ENCODE assay signal across 22 mouse cellular contexts in genomic region chr8:108068195-108068594, GRCm38 (mm10).
DNase-seq lines count a peak whose midpoint lies in the region; ATAC-seq and TF ChIP-seq lines count a peak whose summit lies in the region.
"Had no signal": no experiment of that assay in that cellular context is flagged by ENCODE, and none has a peak within 500 bp of the region (broad histone marks: within the 10 kb centered on the region; RNA-seq: fewer than 3 reads in every experiment).

No protein-coding gene starts in this region.

- no peaks in the 10 kb centered on the region for H3K9me3 ChIP-seq in kidney, embryonic 16.5 days (ENCODE audit: low read length)
- H3K9me3 ChIP-seq in embryonic facial prominence, embryonic 10.5 days = no peaks in the 10 kb centered on the region
- H3K9me3 ChIP-seq in limb, embryonic 10.5 days (replicated peaks) = no peaks in the 10 kb centered on the region
- no peaks in the 10 kb centered on the region for H3K9me3 ChIP-seq in intestine, postnatal 0 days (ENCODE audit: control insufficient read depth)
- H3K9me3 ChIP-seq: heart, embryonic 10.5 days; hindbrain, embryonic 15.5 days; liver, embryonic 15.5 days; neural tube, embryonic 15.5 days had no signal

- no peak overlapping the region for H3K4me3 ChIP-seq in kidney, embryonic 16.5 days (ENCODE audit: low read length)
- peak overlapping the region; percentile 18; the same call in 1 of the 2 replicates for H3K4me3 ChIP-seq in embryonic facial prominence, embryonic 10.5 days
- H3K4me3 ChIP-seq in limb, embryonic 10.5 days = peak overlapping the region; percentile 8; the same call in 1 of the 2 replicates
- no peak overlapping the region for H3K4me3 ChIP-seq in intestine, postnatal 0 days (ENCODE audit: low read depth, low read length)
- H3K4me3 ChIP-seq: heart, embryonic 10.5 days; hindbrain, embryonic 15.5 days; layer of hippocampus, adult 2 months; liver, embryonic 15.5 days; megakaryocyte, embryonic 14.5 days; neural tube, embryonic 15.5 days had no signal

- H3K27me3 ChIP-seq in kidney, embryonic 16.5 days (ENCODE audit: insufficient read depth, low read length) = 0 out of 2 replicates have a peak, but pooled peaks cover 4% of the 10 kb centered on the region
- H3K27me3 ChIP-seq in embryonic facial prominence, embryonic 10.5 days (replicated peaks; ENCODE audit: low read depth, poor library complexity, severe bottlenecking) = peaks cover 3% of the 10 kb centered on the region; the same call in 1 of the 2 replicates
- H3K27me3 ChIP-seq in limb, embryonic 10.5 days (ENCODE audit: low read depth, poor library complexity, severe bottlenecking) = peaks cover 3% of the 10 kb centered on the region; the same call in 1 of the 2 replicates
- no peaks in the 10 kb centered on the region for H3K27me3 ChIP-seq in intestine, postnatal 0 days (replicated peaks; ENCODE audit: control insufficient read depth, insufficient read depth, low read length)
- H3K27me3 ChIP-seq: hindbrain, embryonic 15.5 days; liver, embryonic 15.5 days; megakaryocyte, embryonic 14.5 days; neural tube, embryonic 15.5 days had no signal

- 11% methylated on average over 8 of the region's 8 CpGs for WGBS in kidney, embryonic 16.5 days
- WGBS in embryonic facial prominence, embryonic 10.5 days = 16% methylated on average over 8 of the region's 8 CpGs
- 16% methylated on average over 8 of the region's 8 CpGs for WGBS in limb, embryonic 10.5 days
- 57% methylated on average over 8 of the region's 8 CpGs for WGBS in intestine, postnatal 0 days

- DNase-seq in kidney, adult 11 months = no peak
- peak; percentile 64 for DNase-seq in embryo, embryonic 10.5 days (ENCODE audit: low spot score)
- peak; percentile 74 for DNase-seq in embryonic facial prominence, embryonic 10.5 days (ENCODE audit: low spot score)
- peak; percentile 42 for DNase-seq in limb, embryonic 10.5 days (ENCODE audit: low spot score)
- DNase-seq in cerebellum, postnatal 25 days = no peak
- DNase-seq in thymus, postnatal 0 days (ENCODE audit: low spot score) = no peak
- DNase-seq: cerebellum, adult 11-12 months; gastrocnemius, postnatal 36 days; heart, postnatal 10 days; kidney, adult 8-10 months; left cerebral cortex, postnatal 4 days; lung, postnatal 10 days; right cerebral cortex, postnatal 4 days had no signal

- H3K4me2 ChIP-seq in kidney, embryonic 16.5 days (replicated peaks; ENCODE audit: low read depth, low read length) = peak overlapping the region; percentile 32; the same call in 1 of the 2 replicates
- no peak overlapping the region for H3K4me2 ChIP-seq in intestine, postnatal 0 days (replicated peaks; ENCODE audit: low read depth)
- H3K4me2 ChIP-seq: hindbrain, embryonic 15.5 days; liver, embryonic 15.5 days; neural tube, embryonic 15.5 days had no signal

- no peak overlapping the region for H3K27ac ChIP-seq in kidney, embryonic 16.5 days (ENCODE audit: low read length)
- peak overlapping the region; percentile 75 for H3K27ac ChIP-seq in embryonic facial prominence, embryonic 10.5 days (replicated peaks)
- H3K27ac ChIP-seq in limb, embryonic 10.5 days = peak overlapping the region; percentile 66
- H3K27ac ChIP-seq in intestine, postnatal 0 days (ENCODE audit: low read depth, low read length) = no peak overlapping the region
- H3K27ac ChIP-seq: heart, embryonic 10.5 days; hindbrain, embryonic 15.5 days; layer of hippocampus, adult 2 months; liver, embryonic 15.5 days; neural tube, embryonic 15.5 days had no signal

- no peak for TF ChIP-seq CTCF in intestine, postnatal 0 days (IDR thresholded peaks at IDR 0.05; ENCODE audit: low read depth)

- no peaks in the 10 kb centered on the region for H3K36me3 ChIP-seq in kidney, embryonic 16.5 days (ENCODE audit: insufficient read depth, low read length)
- H3K36me3 ChIP-seq in embryonic facial prominence, embryonic 10.5 days (replicated peaks) = no peaks in the 10 kb centered on the region
- H3K36me3 ChIP-seq in limb, embryonic 10.5 days = no peaks in the 10 kb centered on the region
- H3K36me3 ChIP-seq in intestine, postnatal 0 days (ENCODE audit: control insufficient read depth, insufficient read depth) = no peaks in the 10 kb centered on the region
- H3K36me3 ChIP-seq: G1E; heart, embryonic 10.5 days; hindbrain, embryonic 15.5 days; liver, embryonic 15.5 days; neural tube, embryonic 15.5 days had no signal

- H3K4me1 ChIP-seq in kidney, embryonic 16.5 days (ENCODE audit: insufficient read depth, low read length) = peaks cover 12% of the 10 kb centered on the region; the same call in 1 of the 2 replicates
- H3K4me1 ChIP-seq in embryonic facial prominence, embryonic 10.5 days = peaks cover 39% of the 10 kb centered on the region
- peaks cover 21% of the 10 kb centered on the region for H3K4me1 ChIP-seq in limb, embryonic 10.5 days
- H3K4me1 ChIP-seq in intestine, postnatal 0 days (replicated peaks; ENCODE audit: control insufficient read depth, insufficient read depth, low read length) = no peaks in the 10 kb centered on the region
- H3K4me1 ChIP-seq: hindbrain, embryonic 15.5 days; liver, embryonic 15.5 days; megakaryocyte, embryonic 14.5 days; neural tube, embryonic 15.5 days had no signal

- no peak overlapping the region for H3K9ac ChIP-seq in kidney, embryonic 16.5 days (replicated peaks; ENCODE audit: low read length)
- H3K9ac ChIP-seq in intestine, postnatal 0 days (ENCODE audit: low read depth, low read length) = no peak overlapping the region
- H3K9ac ChIP-seq: hindbrain, embryonic 15.5 days; liver, embryonic 15.5 days; neural tube, embryonic 15.5 days had no signal

- ATAC-seq in kidney, embryonic 16.5 days (ENCODE audit: low FRiP score, low TSS enrichment) = no peak
- ATAC-seq in intestine, postnatal 0 days = no peak

Comparison
In these comparisons a context has a peak if more than half of its experiments do, and no peak if none do; other contexts are left out.
1. H3K27ac ChIP-seq: peak in embryonic facial prominence, embryonic 10.5 days (single experiment) and limb, embryonic 10.5 days (single experiment); none in kidney, embryonic 16.5 days (single experiment) and intestine, postnatal 0 days (single experiment).
2. H3K4me3 ChIP-seq: peak in embryonic facial prominence, embryonic 10.5 days (single experiment) and limb, embryonic 10.5 days (single experiment); none in kidney, embryonic 16.5 days (single experiment) and intestine, postnatal 0 days (single experiment).
3. DNase-seq: peak in embryo, embryonic 10.5 days (single experiment), embryonic facial prominence, embryonic 10.5 days (single experiment) and limb, embryonic 10.5 days (single experiment); none in kidney, adult 11 months (single experiment), cerebellum, postnatal 25 days (0 of 2) and thymus, postnatal 0 days (single experiment).